Mouse (Mus musculus) megakaryocyte, embryonic 14.5 days (primary cell): Measurements from ENCODE around the gene Smc6. TPM values are rescaled to one million over a fixed set of nuclear protein-coding genes. Genes with fewer than 3 reads are reported as not detected.
A peak's percentile ranks its signal among the peaks of the same experiment; 100 is the strongest.

ENCODE experiments used
- H3K27me3 ChIP-seq: replicated peaks from 2 replicates; pipeline ENCODE3; 2012; ENCODE audit warnings: inconsistent platforms
- H3K36me3 ChIP-seq: replicated peaks from 2 replicates; pipeline ENCODE3; 2012; ENCODE audit warnings: low read length, inconsistent platforms, mixed read lengths
- H3K4me1 ChIP-seq: 2 replicates; pipeline ENCODE4 v1.6.1; 2012; ENCODE audit warnings: inconsistent platforms
- H3K4me3 ChIP-seq: replicated peaks from 2 replicates; pipeline ENCODE3; 2012; ENCODE audit warnings: moderate library complexity, mild to moderate bottlenecking, inconsistent platforms
- H3K9me3 ChIP-seq: 2 replicates; pipeline ENCODE4 v1.6.1; 2012; ENCODE audit warnings: inconsistent platforms
- FLI1 ChIP-seq: IDR thresholded peaks from 2 replicates; pipeline ENCODE4 v1.6.1; 2012; ENCODE audit warnings: low read length, inconsistent platforms, mixed read lengths
- GATA1 ChIP-seq: IDR thresholded peaks from 3 replicates; pipeline ENCODE4 v1.6.1; 2012; ENCODE audit warnings: mixed read lengths, low read length, inconsistent platforms, borderline replicate concordance
- polyA plus RNA-seq: library from polyadenylated mRNA; stranded (reverse); fragments of >175 nt; gene quantifications from 2 replicates; pipeline ENCODE4 v1.2.3, GENCODE M21; 2012; ENCODE audit warnings: low replicate concordance; ENCODE audit not compliant: insufficient read depth

Smc6 gene
- polyA plus RNA-seq, 1 experiment: 21.8 TPM

- no peak for TF ChIP-seq FLI1
- no peak for TF ChIP-seq GATA1
- Histone ChIP-seq H3K4me1 (peaks cover 23% of the 10 kb centered on the region), H3K4me3 (no peak overlapping the region), H3K36me3 (peaks cover 75% of the 10 kb centered on the region), H3K27me3 (no peaks in the 10 kb centered on the region), H3K9me3 (peaks cover 4% of the 10 kb centered on the region; the same call in 1 of the 2 replicates)
These were observed 14.2 kb downstream of the Smc6 start for GRCm38 (mm10) chr12:11279886-11280285.

- Histone ChIP-seq H3K4me3 (no peak overlapping the region), H3K9me3 (peaks cover 4% of the 10 kb centered on the region; the same call in 1 of the 2 replicates), H3K36me3 (peaks cover 85% of the 10 kb centered on the region), H3K4me1 (peaks cover 15% of the 10 kb centered on the region), H3K27me3 (no peaks in the 10 kb centered on the region)
- no peak for TF ChIP-seq GATA1
- TF ChIP-seq FLI1: no peak
These were observed 15.9 kb downstream of the Smc6 start for GRCm38 (mm10) chr12:11281584-11281983.

GRCm38 (mm10) chr12:11286382-11286781 is 20.7 kb downstream of the Smc6 start:
- Histone ChIP-seq H3K4me3 (no peak overlapping the region), H3K36me3 (peaks cover 90% of the 10 kb centered on the region), H3K9me3 (no peaks in the 10 kb centered on the region), H3K27me3 (no peaks in the 10 kb centered on the region), H3K4me1 (peaks cover 4% of the 10 kb centered on the region; the same call in 1 of the 2 replicates)
- TF ChIP-seq GATA1: no peak
- no peak for TF ChIP-seq FLI1

- no peak for TF ChIP-seq FLI1
- no peak for TF ChIP-seq GATA1
- Histone ChIP-seq H3K36me3 (peaks cover 75% of the 10 kb centered on the region), H3K4me1 (peaks cover 15% of the 10 kb centered on the region)
These were observed 35.2 kb downstream of the Smc6 start for GRCm38 (mm10) chr12:11300858-11301257.

GRCm38 (mm10) chr12:11306753-11307645 is 41.3 kb downstream of the Smc6 start:
- Histone ChIP-seq H3K27me3 (no peaks in the 10 kb centered on the region), H3K36me3 (peaks cover 76% of the 10 kb centered on the region), H3K4me3 (no peak overlapping the region), H3K4me1 (peaks cover 4% of the 10 kb centered on the region; the same call in 1 of the 2 replicates), H3K9me3 (no peaks in the 10 kb centered on the region)
- no peak for TF ChIP-seq GATA1
- no peak for TF ChIP-seq FLI1

More at GRCm38 (mm10) chr12:11300858-11301257, 35.2 kb downstream of the Smc6 start:
- no peak overlapping the region for H3K4me3 ChIP-seq
- no peaks in the 10 kb centered on the region for H3K9me3 ChIP-seq
- H3K27me3 ChIP-seq: no peaks in the 10 kb centered on the region

GRCm38 (mm10) chr12:11311106-11311505 is 45.4 kb downstream of the Smc6 start:
- peaks cover 76% of the 10 kb centered on the region for H3K36me3 ChIP-seq

GRCm38 (mm10) chr12:11313840-11314239 is 48.2 kb downstream of the Smc6 start:
- Histone ChIP-seq H3K27me3 (no peaks in the 10 kb centered on the region), H3K4me1 (peaks cover 28% of the 10 kb centered on the region), H3K9me3 (no peaks in the 10 kb centered on the region), H3K4me3 (no peak overlapping the region), H3K36me3 (peaks cover 73% of the 10 kb centered on the region)
- no peak for TF ChIP-seq GATA1
- no peak for TF ChIP-seq FLI1

More at GRCm38 (mm10) chr12:11311106-11311505, 45.4 kb downstream of the Smc6 start:
- H3K27me3 ChIP-seq: no peaks in the 10 kb centered on the region
- TF ChIP-seq GATA1: no peak
- TF ChIP-seq FLI1: no peak
- peaks cover 12% of the 10 kb centered on the region for H3K4me1 ChIP-seq
- H3K9me3 ChIP-seq: no peaks in the 10 kb centered on the region
- H3K4me3 ChIP-seq: no peak overlapping the region

GRCm38 (mm10) chr12:11317671-11318070 is 52.0 kb downstream of the Smc6 start:
- no peak for TF ChIP-seq GATA1
- TF ChIP-seq FLI1: no peak
- Histone ChIP-seq H3K9me3 (no peaks in the 10 kb centered on the region), H3K36me3 (peaks cover 55% of the 10 kb centered on the region), H3K4me3 (peak overlapping the region; percentile 78), H3K4me1 (peaks cover 28% of the 10 kb centered on the region), H3K27me3 (no peaks in the 10 kb centered on the region)

- no peak overlapping the region for H3K4me3 ChIP-seq
- H3K9me3 ChIP-seq: peaks cover 5% of the 10 kb centered on the region
- no peaks in the 10 kb centered on the region for H3K27me3 ChIP-seq
- TF ChIP-seq GATA1 (no peak), FLI1 (no peak)
- H3K36me3 ChIP-seq: peaks cover 10% of the 10 kb centered on the region
- peaks cover 8% of the 10 kb centered on the region for H3K4me1 ChIP-seq
These were observed 58.8 kb downstream of the Smc6 start for GRCm38 (mm10) chr12:11324480-11324879.

- H3K27me3 ChIP-seq: peaks cover 2% of the 10 kb centered on the region
- peaks cover 19% of the 10 kb centered on the region for H3K9me3 ChIP-seq
- peaks cover 8% of the 10 kb centered on the region for H3K4me1 ChIP-seq
- TF ChIP-seq FLI1 (no peak), GATA1 (no peak)
- H3K36me3 ChIP-seq: no peaks in the 10 kb centered on the region
- no peak overlapping the region for H3K4me3 ChIP-seq
These were observed 60.8 kb downstream of the Smc6 start for GRCm38 (mm10) chr12:11326483-11326882.
